Mouse (Mus musculus) CH12.LX (cell line): ENCODE data around the gene Scgb1b29. TPM values are rescaled to one million over a fixed set of nuclear protein-coding genes. Genes with fewer than 3 reads are reported as not detected.
"Not testable (repeated sequence)": the region's sequence is repeated elsewhere in the genome, so short reads cannot be mapped to it uniquely, and the experiment has no call there.

Experiments
- DNase-seq: peaks from one replicate; pipeline ENCODE4 v3.0.0-alpha.2; 2013; ENCODE audit errors: extremely low read depth
- H3K27ac ChIP-seq: 2 replicates; pipeline ENCODE4 v1.5.1; 2012; ENCODE audit warnings: low read depth, mild to moderate bottlenecking, control low read depth, moderate library complexity; ENCODE audit not compliant: insufficient read depth
- H3K27me3 ChIP-seq: replicated peaks from 2 replicates; pipeline ENCODE3; 2012; ENCODE audit warnings: inconsistent platforms
- H3K36me3 ChIP-seq, 2 experiments: replicated peaks in 1 of 2; 2 replicates each; pipeline versions ENCODE3 to v1.6.1; 2012; ENCODE audit warnings: inconsistent platforms in 1 of 2, low read length in 1 of 2, mild to moderate bottlenecking in 1 of 2, mixed read lengths in 1 of 2, moderate library complexity in 1 of 2; ENCODE audit not compliant: control insufficient read depth in 1 of 2, insufficient read depth in 1 of 2
- H3K4me1 ChIP-seq, 2 experiments: 2 replicates each; pipeline ENCODE4 v1.6.1; 2012; ENCODE audit warnings: inconsistent platforms in 1 of 2, moderate library complexity in 1 of 2; ENCODE audit not compliant: insufficient read depth in 2 of 2, control insufficient read depth in 1 of 2
- H3K4me2 ChIP-seq: 2 replicates; pipeline ENCODE4 v1.6.1; 2012; ENCODE audit warnings: low read depth, mild to moderate bottlenecking, control low read depth; ENCODE audit not compliant: poor library complexity, insufficient read depth, severe bottlenecking
- H3K4me3 ChIP-seq, 3 experiments: fragments of 150-350 bp in 1 of 3; sonication (generic) in 1 of 3; replicated peaks in 1 of 3; 2 replicates each; pipeline versions ENCODE3 to v1.5.1; 2011 to 2012; ENCODE audit warnings: low read depth in 2 of 3, low read length in 2 of 3, mild to moderate bottlenecking in 2 of 3, moderate library complexity in 2 of 3, control low read depth in 1 of 3, improper control_type of control experiment in 1 of 3, inconsistent platforms in 1 of 3, mixed read lengths in 1 of 3; ENCODE audit not compliant: poor library complexity in 1 of 3
- H3K79me2 ChIP-seq: replicated peaks from 2 replicates; pipeline ENCODE4 v1.6.1; 2012; ENCODE audit warnings: mild to moderate bottlenecking, moderate library complexity; ENCODE audit not compliant: control insufficient read depth, poor library complexity, insufficient read depth, severe bottlenecking; ENCODE audit errors: extremely low read depth
- H3K9ac ChIP-seq: 2 replicates; pipeline ENCODE4 v1.6.1; 2012; ENCODE audit warnings: low read depth, mild to moderate bottlenecking, control low read depth, moderate library complexity; ENCODE audit not compliant: insufficient read depth
- H3K9me3 ChIP-seq: replicated peaks from 2 replicates; pipeline ENCODE3; 2012; ENCODE audit warnings: low read length, inconsistent platforms, mixed read lengths
- dilution Hi-C: fragments of 300-500 bp; cut with MboI; formaldehyde crosslinking; loops from 2 replicates; pipeline ENCODE4 v1.14.3; 2020; ENCODE audit warnings: low sequenced_read_pairs; ENCODE audit not compliant: extremely low pct_unique_long_range_greater_than_20kb, extremely low pct_ligation_motif_present
- in situ Hi-C: fragments of 300-500 bp; cut with MboI; formaldehyde crosslinking; loops from 3 replicates; pipeline ENCODE4 v1.14.3; 2019; ENCODE audit warnings: low sequenced_read_pairs, low pct_ligation_motif_present, low pct_unique_long_range_greater_than_20kb, mixed read lengths
- polyA plus RNA-seq: library from polyadenylated mRNA; unstranded; fragments of >175 nt; gene quantifications from 2 replicates; pipeline ENCODE4 v1.2.1, GENCODE M21; 2012; ENCODE audit warnings: low read depth; ENCODE audit not compliant: insufficient read length
- total RNA-seq, 2 experiments: library from RNA; depleted of rRNA; stranded (reverse); fragments of 300-350 nt in 1 of 2; fragments of >200 nt in 1 of 2; gene quantifications; 2 replicates each; pipeline ENCODE4 v1.2.3; 2012 to 2014

The Scgb1b29 gene
- not detected in 2 replicates for total RNA-seq (2012; rRNA removed)
- not detected in 2 replicates for total RNA-seq (2014; rRNA removed)
- not detected in 2 replicates for polyA plus RNA-seq

- H3K27ac ChIP-seq, H3K27me3 ChIP-seq, H3K4me3 ChIP-seq, DNase-seq, H3K36me3 ChIP-seq, H3K9ac ChIP-seq, H3K79me2 ChIP-seq, H3K4me2 ChIP-seq, H3K9me3 ChIP-seq, dilution Hi-C loops, H3K4me1 ChIP-seq, in situ Hi-C loops: not testable (repeated sequence)
These were observed at the start of gene Scgb1b29 for GRCm38 (mm10) chr7:32441241-32441640. Gene Scgb1b29 (plus strand): TSS chr7:32441541.

GRCm38 (mm10) chr7:32428636-32429035 lies 12.7 kb upstream of the Scgb1b29 start:
- H3K27ac ChIP-seq, dilution Hi-C loops, in situ Hi-C loops, H3K9ac ChIP-seq, H3K4me3 ChIP-seq, H3K4me1 ChIP-seq, H3K36me3 ChIP-seq, H3K9me3 ChIP-seq, H3K27me3 ChIP-seq, DNase-seq, H3K79me2 ChIP-seq, H3K4me2 ChIP-seq: not testable (repeated sequence)

Other genes starting within 250 kb of the Scgb1b29 start
- gene Scgb2b11, start 230.4 kb upstream of the Scgb1b29 start, total RNA-seq (2012; rRNA removed) = not detected in 2 replicates
- not detected in 2 replicates for gene Scgb2b11, start 230.4 kb upstream of the Scgb1b29 start, total RNA-seq (2014; rRNA removed)
- gene Scgb2b11, start 230.4 kb upstream of the Scgb1b29 start, polyA plus RNA-seq = not detected in 2 replicates
- not detected in 2 replicates for gene Scgb1b11, start 218.7 kb upstream of the Scgb1b29 start, total RNA-seq (2012; rRNA removed)
- gene Scgb1b11, start 218.7 kb upstream of the Scgb1b29 start, total RNA-seq (2014; rRNA removed) = not detected in 2 replicates
- not detected in 2 replicates for gene Scgb1b11, start 218.7 kb upstream of the Scgb1b29 start, polyA plus RNA-seq
- not detected in 2 replicates for gene Scgb2b12, start 114.3 kb upstream of the Scgb1b29 start, total RNA-seq (2012; rRNA removed)
- not detected in 2 replicates for gene Scgb2b12, start 114.3 kb upstream of the Scgb1b29 start, total RNA-seq (2014; rRNA removed)
- gene Scgb2b12, start 114.3 kb upstream of the Scgb1b29 start, polyA plus RNA-seq = not detected in 2 replicates
- not detected in 2 replicates for gene Scgb1b12, start 107.4 kb upstream of the Scgb1b29 start, total RNA-seq (2012; rRNA removed)
- gene Scgb1b12, start 107.4 kb upstream of the Scgb1b29 start, total RNA-seq (2014; rRNA removed) = not detected in 2 replicates
- gene Scgb1b12, start 107.4 kb upstream of the Scgb1b29 start, polyA plus RNA-seq = not detected in 2 replicates